Mouse (Mus musculus) neural tube, embryonic 10.5 days (tissue): Measurements from ENCODE around the gene Gm11116.
"Not testable (repeated sequence)": the region's sequence is repeated elsewhere in the genome, so short reads cannot be mapped to it uniquely, and the experiment has no call there.

ENCODE experiments used
- DNase-seq: peaks from one replicate; pipeline ENCODE4 v3.0.0-alpha.2; 2017; ENCODE audit warnings: low spot score; ENCODE audit errors: extremely low spot score

The Gm11116 gene

GRCm38 (mm10) chr5:88111430-88111829 is at the start of gene Gm11116:
Gene Gm11116 (minus strand): TSS chr5:88111530.
- no peak for DNase-seq

- DNase-seq = no peak
Measured at GRCm38 (mm10) chr5:88153999-88154398, 42.7 kb upstream of the Gm11116 start, which contains the start of gene Gm11115. Gene Gm11115 (minus strand): TSS chr5:88154099.

- DNase-seq = not testable (repeated sequence)
Measured at GRCm38 (mm10) chr5:88086256-88086655, 25.1 kb downstream of the Gm11116 start, which contains the start of gene Smr2. Gene Smr2 (plus strand): TSS chr5:88086556.
